Mouse (Mus musculus) embryonic fibroblast, embryonic 13.5 days (primary cell): Measurements from ENCODE around the gene Myl6b.

Experiments
- CTCF ChIP-seq: IDR thresholded peaks from 2 replicates; pipeline ENCODE4 v1.5.1; 2011; ENCODE audit warnings: mild to moderate bottlenecking, control low read depth, low read length, moderate library complexity, borderline replicate concordance; ENCODE audit not compliant: insufficient read depth
- POLR2A ChIP-seq: IDR thresholded peaks from 2 replicates; pipeline ENCODE4 v1.6.1; 2011; ENCODE audit warnings: low read depth, mild to moderate bottlenecking, control low read depth, low read length, moderate library complexity

- 0 out of 2 replicates have a peak, but pooled peaks have one; percentile 31 for TF ChIP-seq CTCF
- peak; percentile 98 for TF ChIP-seq POLR2A
Measured at GRCm38 (mm10) chr10:128493695-128494666, 4.5 kb downstream of the Myl6b start, which contains the start of gene Myl6.
